Mouse (Mus musculus): ENCODE data around the gene Fkbp15.

The Fkbp15 gene

GRCm38 (mm10) chr4:62372818-62373520, 12.6 kb upstream of the Fkbp15 start:
- DNase-seq (ENCODE audit: low read depth, low spot score), result no peak

DNA sequence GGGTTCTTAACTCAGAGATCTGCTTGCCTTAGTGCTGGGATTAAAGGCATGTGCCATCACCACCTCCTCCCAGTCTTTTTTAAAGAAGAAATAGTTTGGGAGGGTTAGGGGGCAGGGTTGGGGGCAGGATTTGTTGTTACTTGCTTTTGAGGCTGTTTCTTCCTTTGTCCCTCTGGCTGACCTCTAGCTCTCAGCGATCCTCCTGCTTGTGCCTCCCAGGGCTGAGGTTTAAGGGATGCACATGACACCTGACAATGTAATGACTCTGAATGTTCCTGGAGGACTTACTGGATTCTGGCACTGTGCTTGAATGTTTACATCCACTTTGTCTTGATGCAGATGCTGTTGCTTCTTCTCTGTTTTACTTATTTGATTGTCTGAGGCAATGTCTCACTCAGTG, 12.1 kb upstream of the Fkbp15 start:
- DNase-seq (ENCODE audit: low read depth, low spot score), result no peak

DNA sequence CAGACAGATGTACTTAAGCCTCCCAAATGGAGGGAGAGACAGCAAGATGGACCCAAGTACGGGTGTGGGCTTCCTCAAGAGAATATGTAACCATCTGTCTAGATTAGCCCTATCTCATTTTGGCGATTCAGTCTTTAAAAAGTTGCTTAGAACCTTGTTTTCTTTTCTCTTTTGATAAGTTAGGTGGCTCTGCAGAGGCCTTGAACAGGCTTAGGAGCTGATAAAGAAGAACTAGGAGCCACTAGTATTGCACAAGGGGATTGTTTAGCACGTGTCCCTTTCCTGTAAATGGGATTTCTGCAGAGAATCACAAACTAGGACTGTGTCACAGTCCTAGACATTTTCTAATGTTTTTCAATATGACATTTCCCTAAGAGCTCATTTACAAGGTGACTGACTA, 8.7 kb upstream of the Fkbp15 start:
- no peak for DNase-seq (ENCODE audit: low read depth, low spot score)

GRCm38 (mm10) chr4:62367586-62367985, 7.2 kb upstream of the Fkbp15 start:
- no peak for DNase-seq (ENCODE audit: low read depth, low spot score)

DNA sequence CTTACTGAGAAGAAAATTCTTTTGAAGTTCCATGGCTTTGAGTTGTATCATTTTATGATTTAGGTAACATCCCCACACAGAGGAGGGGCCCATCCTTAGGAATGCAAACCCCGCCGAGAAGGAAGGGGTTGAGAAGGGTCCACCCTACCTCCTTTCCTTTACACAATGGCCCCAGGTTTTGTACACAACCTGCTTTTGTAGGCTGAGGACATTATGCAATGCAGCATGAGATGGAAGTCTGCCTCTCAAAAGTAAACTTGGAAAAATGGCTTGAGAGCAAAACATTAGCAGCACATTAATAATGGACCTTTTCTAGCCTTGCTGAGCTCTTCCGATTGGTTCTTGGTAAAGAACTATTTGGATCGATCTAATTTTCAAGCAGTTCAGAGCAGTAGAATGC, 5.9 kb upstream of the Fkbp15 start:
- DNase-seq (ENCODE audit: low read depth, low spot score), result no peak

- no peak for DNase-seq (ENCODE audit: low read depth, low spot score)
Measured at GRCm38 (mm10) chr4:62364299-62364698, 4.0 kb upstream of the Fkbp15 start.

- DNase-seq (ENCODE audit: low read depth, low spot score), result no peak
Measured at GRCm38 (mm10) chr4:62362437-62362836, 2.1 kb upstream of the Fkbp15 start.

DNA sequence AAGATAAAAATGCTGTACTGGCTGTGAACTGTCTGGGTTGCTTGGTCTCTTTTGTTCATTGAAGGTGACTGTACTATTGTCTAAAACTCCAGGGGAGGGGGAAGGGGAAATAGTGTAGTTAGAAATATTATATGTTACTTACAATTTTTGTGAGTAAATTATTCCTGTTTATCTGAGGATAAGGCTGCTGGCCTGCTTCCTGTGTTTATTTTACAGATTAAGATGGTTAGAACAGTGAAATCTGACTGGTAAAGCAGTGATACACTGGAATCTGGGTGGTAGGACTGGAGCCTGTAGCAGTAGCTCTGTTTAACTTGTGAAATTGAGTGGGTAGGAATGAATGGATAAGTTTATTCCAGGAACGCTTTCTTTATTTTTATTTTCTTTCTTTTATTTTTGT, 1.6 kb upstream of the Fkbp15 start:
- DNase-seq (ENCODE audit: low read depth, low spot score), result no peak

- no peak for DNase-seq (ENCODE audit: low read depth, low spot score)
Measured at GRCm38 (mm10) chr4:62361571-62361970, 1.2 kb upstream of the Fkbp15 start.

- no peak for DNase-seq (ENCODE audit: low read depth, low spot score)
Measured at GRCm38 (mm10) chr4:62360805-62361455, 582 bp upstream of the Fkbp15 start.

DNA sequence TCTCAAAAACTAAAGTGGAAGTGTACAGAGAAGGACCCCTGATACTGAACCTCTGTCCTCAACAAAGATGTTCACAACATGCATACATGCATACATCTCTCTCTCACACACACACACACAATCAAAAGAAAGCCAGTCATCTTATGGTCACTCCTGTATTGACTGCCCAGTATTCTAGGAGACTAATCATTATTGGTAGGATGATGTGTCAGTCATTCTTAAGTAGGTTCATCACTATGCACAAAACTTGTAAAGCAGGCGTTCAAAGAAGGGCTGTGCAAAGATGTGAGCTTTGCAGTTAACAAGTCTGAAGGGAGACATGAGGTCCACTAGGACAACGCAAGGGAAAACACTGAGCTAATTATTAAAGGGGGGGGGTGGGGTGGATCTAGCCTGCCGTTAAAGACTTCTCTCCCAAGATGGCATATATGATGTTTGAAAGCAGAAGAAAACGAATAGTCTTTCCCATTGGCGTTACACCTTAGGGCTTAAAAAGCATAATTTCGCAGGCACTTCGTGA, 1.0 kb downstream of the Fkbp15 start:
- no peak for DNase-seq (ENCODE audit: low read depth, low spot score)

GRCm38 (mm10) chr4:62357631-62358148, 2.7 kb downstream of the Fkbp15 start:
- no peak for DNase-seq (ENCODE audit: low read depth, low spot score)

- no peak for DNase-seq (ENCODE audit: low read depth, low spot score)
Measured at GRCm38 (mm10) chr4:62349371-62349770, 11.0 kb downstream of the Fkbp15 start.

- DNase-seq (ENCODE audit: low read depth, low spot score), result no peak
Measured at GRCm38 (mm10) chr4:62348329-62348705, 12.0 kb downstream of the Fkbp15 start.

DNA sequence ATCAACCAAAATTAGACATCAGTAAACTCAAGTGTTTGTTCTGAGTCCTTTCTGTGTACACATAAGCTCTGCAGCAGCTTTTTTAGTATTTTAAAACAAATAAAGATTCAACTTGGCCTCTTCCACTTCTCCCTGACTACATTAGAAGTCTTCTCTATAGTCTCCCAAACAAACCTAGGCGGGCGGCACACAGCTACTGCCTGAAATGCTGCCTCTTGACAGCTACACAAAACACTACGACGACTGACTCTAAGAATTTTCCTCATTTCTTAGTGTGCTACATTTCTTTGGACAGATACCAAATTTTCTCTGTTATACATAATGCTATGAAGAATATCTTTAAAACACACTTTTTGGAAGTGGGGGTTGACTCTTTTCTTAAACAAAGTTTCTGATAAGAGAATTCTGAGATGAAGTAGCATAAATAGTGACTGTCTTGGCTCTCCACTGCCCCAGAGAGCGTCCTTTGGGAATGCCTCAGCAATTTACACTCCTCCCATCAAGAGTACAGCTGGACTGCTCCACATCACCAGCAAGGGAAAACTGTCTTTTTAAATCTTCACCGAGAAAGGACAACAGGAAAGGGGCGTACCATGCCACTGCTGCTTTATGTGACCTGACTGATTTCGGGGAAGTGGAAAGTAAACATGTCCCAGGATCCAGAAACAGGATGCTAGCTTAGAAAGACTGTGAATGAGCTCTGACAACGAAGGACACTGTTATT, 12.6 kb downstream of the Fkbp15 start:
- no peak for DNase-seq (ENCODE audit: low read depth, low spot score)

DNA sequence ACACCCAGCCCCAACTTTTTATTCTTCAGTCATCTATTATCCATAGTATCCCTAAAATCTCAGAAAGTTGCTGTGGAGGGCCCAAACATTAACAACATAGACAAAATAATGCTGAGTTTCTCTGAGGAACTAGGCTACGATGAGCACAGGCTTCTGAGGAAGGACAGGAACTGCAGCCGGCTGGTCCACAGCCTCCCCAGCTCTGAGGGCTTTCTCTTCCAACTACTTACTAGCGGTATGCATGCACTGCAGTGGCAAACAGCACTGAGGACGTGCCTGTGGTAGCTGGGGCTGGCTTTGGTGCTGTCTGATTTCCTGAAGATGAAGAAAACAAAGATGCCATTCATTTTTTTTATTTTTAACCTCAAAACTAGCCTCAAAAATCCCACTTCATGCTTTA, 14.5 kb downstream of the Fkbp15 start:
- DNase-seq (ENCODE audit: low read depth, low spot score), result no peak

- DNase-seq (ENCODE audit: low read depth, low spot score), result no peak
Measured at GRCm38 (mm10) chr4:62344000-62344399, 16.3 kb downstream of the Fkbp15 start.

DNA sequence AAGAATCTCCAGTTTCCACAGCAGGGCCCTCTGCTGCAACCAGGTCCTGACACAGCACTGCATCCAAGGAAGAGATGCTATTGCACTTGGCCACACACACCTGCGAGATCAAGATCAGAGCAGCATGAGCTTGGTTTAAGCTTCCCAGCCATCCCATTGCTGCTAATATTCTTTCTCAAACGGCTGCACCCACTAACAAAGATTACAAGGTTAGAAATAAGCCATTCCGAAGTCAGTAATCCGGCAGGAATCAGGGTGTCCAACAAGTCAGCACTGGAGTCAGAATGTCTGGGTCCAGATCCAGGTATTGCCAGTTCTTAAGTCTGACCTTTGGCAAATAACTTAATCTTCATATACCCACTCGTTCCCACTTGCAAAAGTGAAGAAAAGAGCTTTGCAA, 21.8 kb downstream of the Fkbp15 start:
- no peak for DNase-seq (ENCODE audit: low read depth, low spot score)

GRCm38 (mm10) chr4:62331977-62332376, 28.4 kb downstream of the Fkbp15 start:
- no peak for DNase-seq (ENCODE audit: low read depth, low spot score)

DNA sequence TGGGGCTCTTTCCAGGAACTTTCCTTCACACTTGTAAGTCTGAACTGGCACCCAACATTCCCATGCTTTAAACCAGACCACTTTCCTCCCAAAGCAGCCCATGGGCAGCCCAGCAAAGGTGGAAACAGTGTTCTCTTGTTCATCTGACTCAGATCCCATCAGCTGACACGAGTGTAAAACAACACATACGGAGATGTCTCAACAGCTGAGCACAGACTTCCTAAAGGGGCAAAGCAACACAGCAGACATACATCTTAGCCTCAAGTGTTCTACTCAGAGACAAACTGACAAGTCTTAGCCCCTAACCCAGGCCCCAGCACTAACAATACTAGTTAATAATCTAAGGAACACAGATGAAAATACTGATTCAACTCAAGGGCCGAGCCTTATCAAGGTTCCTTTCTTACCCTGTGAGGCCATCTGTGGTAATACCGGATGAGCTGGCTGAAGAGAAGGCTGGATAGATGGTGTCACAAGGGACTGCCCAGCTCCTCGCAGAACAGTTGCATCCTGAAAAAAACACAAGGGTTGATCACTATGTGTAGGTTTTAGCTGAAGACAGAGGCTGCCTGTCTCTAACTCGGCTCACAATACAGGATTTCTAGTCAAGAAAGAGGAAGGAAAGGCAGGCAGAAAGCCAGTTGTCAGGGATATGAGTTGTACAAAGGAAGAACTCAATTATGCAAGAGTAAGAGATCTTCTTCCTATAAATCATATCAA, 31.2 kb downstream of the Fkbp15 start:
- DNase-seq (ENCODE audit: low read depth, low spot score), result no peak

- DNase-seq (ENCODE audit: low read depth, low spot score), result no peak
Measured at GRCm38 (mm10) chr4:62326111-62326510, 34.2 kb downstream of the Fkbp15 start.

DNA sequence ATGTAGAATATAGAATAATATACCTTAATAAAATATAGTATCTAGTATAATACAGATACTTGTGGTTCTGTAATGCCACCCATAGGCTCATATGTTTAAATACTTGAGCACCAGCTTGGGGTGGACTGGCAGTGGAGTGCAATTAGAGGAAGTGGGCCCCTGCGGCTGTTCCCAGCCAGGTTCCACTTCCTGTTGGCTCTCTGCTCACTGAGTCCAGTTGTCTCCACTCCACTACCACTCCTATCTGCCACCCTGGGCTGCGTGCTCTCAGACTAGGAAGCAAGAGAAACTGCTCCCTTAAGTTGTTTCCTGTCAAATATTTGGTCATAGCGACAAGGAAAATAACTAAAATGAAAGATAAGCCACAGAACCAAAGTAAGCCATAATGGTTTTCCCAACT, 37.7 kb downstream of the Fkbp15 start:
- DNase-seq (ENCODE audit: low read depth, low spot score), result no peak

Data from forelimb bud, embryonic 11.5 days (tissue).